12 mouse cellular contexts compared by ENCODE assay signal in the genomic region with DNA sequence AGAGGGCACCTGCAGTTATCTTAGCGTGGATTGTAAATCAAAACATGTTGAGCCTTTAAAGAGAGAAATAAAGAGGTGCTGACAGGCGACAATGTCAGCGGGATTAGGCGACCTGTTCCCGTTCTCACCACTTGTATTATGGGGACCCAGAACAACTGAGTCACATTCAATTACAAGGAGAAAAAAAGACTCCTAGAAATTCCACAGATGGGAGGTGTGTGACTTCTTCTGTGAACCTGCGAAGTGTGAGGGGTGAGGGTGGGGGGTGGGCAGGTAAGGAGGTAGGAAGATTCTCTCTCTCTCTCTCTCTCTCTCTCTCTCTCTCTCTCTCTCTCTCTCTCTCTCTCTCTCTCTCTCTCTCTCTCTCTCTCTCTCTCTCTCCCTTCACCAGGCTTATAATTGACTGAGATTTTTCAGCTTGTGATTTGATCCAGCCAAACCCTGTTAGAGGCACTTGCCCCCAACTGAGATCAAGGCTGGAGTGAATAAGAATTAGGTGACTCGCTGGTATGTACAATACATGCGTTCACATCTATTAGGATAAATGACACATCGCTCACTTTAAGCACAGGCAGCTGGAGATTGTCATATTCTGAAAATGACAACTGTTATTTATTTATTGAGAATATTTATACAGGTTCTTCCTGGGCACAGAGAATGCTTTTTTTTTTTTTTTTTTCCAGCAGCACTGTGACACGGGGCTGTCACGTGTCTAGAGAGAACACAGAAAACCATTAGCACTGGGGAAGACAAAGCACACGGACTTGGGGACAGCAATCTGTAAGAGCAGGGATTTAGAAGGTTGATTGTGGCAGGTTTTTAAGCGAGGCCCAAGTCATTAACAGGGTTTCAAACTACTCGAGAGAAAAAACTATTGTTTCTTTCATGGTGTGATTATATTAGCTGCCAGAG.
DNase-seq lines count a peak whose midpoint lies in the region; ATAC-seq and TF ChIP-seq lines count a peak whose summit lies in the region.
"Had no signal": no experiment of that assay in that cellular context is flagged by ENCODE, and none has a peak within 500 bp of the region (broad histone marks: within the 10 kb centered on the region; RNA-seq: fewer than 3 reads in every experiment).

No protein-coding gene starts in this region.

- H3K4me1 ChIP-seq in midbrain, embryonic 11.5 days (ENCODE audit: control insufficient read depth, insufficient read depth, low read length): peaks cover 17% of the 10 kb centered on the region
- H3K4me1 ChIP-seq: embryonic facial prominence, embryonic 15.5 days; liver, embryonic 13.5 days had no signal

- no peaks in the 10 kb centered on the region for H3K9me3 ChIP-seq in midbrain, embryonic 11.5 days (ENCODE audit: control insufficient read depth, low read length)
- H3K9me3 ChIP-seq: embryonic facial prominence, embryonic 15.5 days; liver, embryonic 13.5 days had no signal

- H3K27ac ChIP-seq in midbrain, embryonic 11.5 days (ENCODE audit: low read depth, low read length): no peak overlapping the region
- H3K27ac ChIP-seq: embryonic facial prominence, embryonic 15.5 days; liver, embryonic 13.5 days had no signal

- WGBS in midbrain, embryonic 11.5 days: 19% methylated on average over 14 of the region's 14 CpGs

- no peak for TF ChIP-seq CTCF in brain, embryonic 14.5 days (IDR thresholded peaks at IDR 0.05; ENCODE audit: borderline replicate concordance, extremely low read depth, insufficient read depth, insufficient read length)

- peak; percentile 9 for DNase-seq in R1 (ENCODE audit: low read depth, low spot score)
- peak; percentile 85 for DNase-seq in brain, embryonic 14.5 days (ENCODE audit: low read depth)
- peak; percentile 38 for DNase-seq in forelimb bud, embryonic 11.5 days (ENCODE audit: low read depth, low spot score)
- peak; percentile 88 for DNase-seq in midbrain, embryonic 11.5 days (ENCODE audit: low spot score, missing footprints)
- DNase-seq in urinary bladder, postnatal 4 days (ENCODE audit: low spot score in 2 of 2): no peak
- no peak for DNase-seq in gastrocnemius, postnatal 36 days
- no peak for DNase-seq in left cerebral cortex, adult 18-20 months (ENCODE audit: low spot score in 2 of 2)
- DNase-seq in ovary, postnatal 10 days (ENCODE audit: low spot score): no peak
- DNase-seq: heart, adult 18-20 months; liver, embryonic 13.5 days; thymus, postnatal 36 days had no signal

- TF ChIP-seq POLR2A in brain, embryonic 14.5 days (IDR thresholded peaks at IDR 0.05; ENCODE audit: borderline replicate concordance, extremely low read depth, insufficient read depth, insufficient read length, poor library complexity, severe bottlenecking): no peak

- H3K4me2 ChIP-seq in midbrain, embryonic 11.5 days: peak overlapping the region; percentile 25
- H3K4me2 ChIP-seq: embryonic facial prominence, embryonic 15.5 days; liver, embryonic 13.5 days had no signal

- H3K27me3 ChIP-seq in midbrain, embryonic 11.5 days (ENCODE audit: control insufficient read depth, insufficient read depth, low read length): no peaks in the 10 kb centered on the region
- H3K27me3 ChIP-seq: liver, embryonic 13.5 days had no signal

- no peaks in the 10 kb centered on the region for H3K36me3 ChIP-seq in midbrain, embryonic 11.5 days (ENCODE audit: control insufficient read depth, insufficient read depth, low read length)
- H3K36me3 ChIP-seq: embryonic facial prominence, embryonic 15.5 days; liver, embryonic 13.5 days had no signal

- intact Hi-C loops in gastrocnemius, postnatal 36 days (cut with DNase I): no loop called here

- H3K9ac ChIP-seq in midbrain, embryonic 11.5 days (ENCODE audit: low read length): no peak overlapping the region
- H3K9ac ChIP-seq: embryonic facial prominence, embryonic 15.5 days; liver, embryonic 13.5 days had no signal

- ATAC-seq in midbrain, embryonic 11.5 days (ENCODE audit: low FRiP score): peak; percentile 81

- no peak overlapping the region for H3K4me3 ChIP-seq in midbrain, embryonic 11.5 days (ENCODE audit: low read depth, low read length)
- H3K4me3 ChIP-seq: embryonic facial prominence, embryonic 15.5 days; liver, embryonic 13.5 days had no signal

Comparison
In these comparisons a context has a peak if more than half of its experiments do, and no peak if none do; other contexts are left out.
1. DNase-seq: peak in R1 (single experiment), brain, embryonic 14.5 days (single experiment), forelimb bud, embryonic 11.5 days (single experiment) and midbrain, embryonic 11.5 days (single experiment); none in urinary bladder, postnatal 4 days (0 of 2), gastrocnemius, postnatal 36 days (0 of 2), left cerebral cortex, adult 18-20 months (0 of 2) and ovary, postnatal 10 days (single experiment).